Mouse (Mus musculus): ENCODE results near the gene Trmt44. TPM values are rescaled to one million over a fixed set of nuclear protein-coding genes. Genes with fewer than 3 reads are reported as not detected.
A peak's percentile ranks its signal among the peaks of the same experiment; 100 is the strongest.

Trmt44 gene
- polyA plus RNA-seq, 1 experiment from 2014 or later: 9.1 TPM

- 0 out of 2 replicates have a peak, but pooled peaks cover 6% of the 10 kb centered on the region for H3K4me1 ChIP-seq (replicated peaks; ENCODE audit: control insufficient read depth, insufficient read depth, low read length)
- no peak overlapping the region for H3K27ac ChIP-seq (ENCODE audit: low read length)
- no peak for ATAC-seq (ENCODE audit: low read depth)
- no peaks in the 10 kb centered on the region for H3K27me3 ChIP-seq (ENCODE audit: control insufficient read depth, insufficient read depth, low read depth, low read length)
- H3K4me3 ChIP-seq (ENCODE audit: low read length): no peak overlapping the region
- H3K9ac ChIP-seq (ENCODE audit: low read length): no peak overlapping the region
- H3K9me3 ChIP-seq (ENCODE audit: control insufficient read depth, low read length): no peaks in the 10 kb centered on the region
- no peak overlapping the region for H3K4me2 ChIP-seq (ENCODE audit: low read depth, low read length)
- no peaks in the 10 kb centered on the region for H3K36me3 ChIP-seq (ENCODE audit: control insufficient read depth, insufficient read depth, low read length)
- 71% methylated on average over 3 of the region's 3 CpGs for WGBS
Measured at GRCm38 (mm10) chr5:35538022-35538421, 36.8 kb downstream of the Trmt44 start.

GRCm38 (mm10) chr5:35537474-35537873 lies 37.4 kb downstream of the Trmt44 start:
- WGBS: 54% methylated on average over 1 of the region's 1 CpGs
- no peaks in the 10 kb centered on the region for H3K27me3 ChIP-seq (ENCODE audit: control insufficient read depth, insufficient read depth, low read depth, low read length)
- no peak overlapping the region for H3K27ac ChIP-seq (ENCODE audit: low read length)
- H3K4me1 ChIP-seq (replicated peaks; ENCODE audit: control insufficient read depth, insufficient read depth, low read length): 0 out of 2 replicates have a peak, but pooled peaks cover 6% of the 10 kb centered on the region
- no peak overlapping the region for H3K9ac ChIP-seq (ENCODE audit: low read length)
- no peaks in the 10 kb centered on the region for H3K36me3 ChIP-seq (ENCODE audit: control insufficient read depth, insufficient read depth, low read length)
- no peaks in the 10 kb centered on the region for H3K9me3 ChIP-seq (ENCODE audit: control insufficient read depth, low read length)
- ATAC-seq (ENCODE audit: low read depth): no peak
- no peak overlapping the region for H3K4me3 ChIP-seq (ENCODE audit: low read length)
- H3K4me2 ChIP-seq (ENCODE audit: low read depth, low read length): no peak overlapping the region

- WGBS: 70% methylated on average over 3 of the region's 3 CpGs
- H3K4me2 ChIP-seq (ENCODE audit: low read depth, low read length): no peak overlapping the region
- no peak overlapping the region for H3K9ac ChIP-seq (ENCODE audit: low read length)
- H3K27me3 ChIP-seq (ENCODE audit: control insufficient read depth, insufficient read depth, low read depth, low read length): no peaks in the 10 kb centered on the region
- ATAC-seq (ENCODE audit: low read depth): no peak
- H3K36me3 ChIP-seq (ENCODE audit: control insufficient read depth, insufficient read depth, low read length): no peaks in the 10 kb centered on the region
- H3K9me3 ChIP-seq (ENCODE audit: control insufficient read depth, low read length): no peaks in the 10 kb centered on the region
- no peak overlapping the region for H3K27ac ChIP-seq (ENCODE audit: low read length)
- H3K4me3 ChIP-seq (ENCODE audit: low read length): no peak overlapping the region
- H3K4me1 ChIP-seq (replicated peaks; ENCODE audit: control insufficient read depth, insufficient read depth, low read length): 0 out of 2 replicates have a peak, but pooled peaks cover 5% of the 10 kb centered on the region
Measured at GRCm38 (mm10) chr5:35536271-35536670, 38.6 kb downstream of the Trmt44 start.

GRCm38 (mm10) chr5:35531586-35531985 lies 43.3 kb downstream of the Trmt44 start:
- WGBS: 16% methylated on average over 10 of the region's 10 CpGs

GRCm38 (mm10) chr5:35530442-35530841 lies 44.4 kb downstream of the Trmt44 start:
- WGBS: 18% methylated on average over 4 of the region's 4 CpGs
- no peak overlapping the region for H3K4me2 ChIP-seq (ENCODE audit: low read depth, low read length)
- no peaks in the 10 kb centered on the region for H3K36me3 ChIP-seq (ENCODE audit: control insufficient read depth, insufficient read depth, low read length)
- ATAC-seq (ENCODE audit: low read depth): no peak
- H3K27me3 ChIP-seq (ENCODE audit: control insufficient read depth, insufficient read depth, low read depth, low read length): peaks cover 2% of the 10 kb centered on the region; the same call in 1 of the 2 replicates
- peaks cover 5% of the 10 kb centered on the region for H3K4me1 ChIP-seq (replicated peaks; ENCODE audit: control insufficient read depth, insufficient read depth, low read length)
- no peak overlapping the region for H3K4me3 ChIP-seq (ENCODE audit: low read length)
- no peak overlapping the region for H3K27ac ChIP-seq (ENCODE audit: low read length)
- H3K9ac ChIP-seq (ENCODE audit: low read length): no peak overlapping the region
- H3K9me3 ChIP-seq (ENCODE audit: control insufficient read depth, low read length): no peaks in the 10 kb centered on the region

More at GRCm38 (mm10) chr5:35531586-35531985, 43.3 kb downstream of the Trmt44 start:
- H3K27ac ChIP-seq (ENCODE audit: low read length): no peak overlapping the region
- H3K4me2 ChIP-seq (ENCODE audit: low read depth, low read length): no peak overlapping the region
- H3K36me3 ChIP-seq (ENCODE audit: control insufficient read depth, insufficient read depth, low read length): no peaks in the 10 kb centered on the region
- H3K9ac ChIP-seq (ENCODE audit: low read length): no peak overlapping the region
- H3K27me3 ChIP-seq (ENCODE audit: control insufficient read depth, insufficient read depth, low read depth, low read length): no peaks in the 10 kb centered on the region
- peak; percentile 31; the same call in 1 of the 2 replicates for ATAC-seq (ENCODE audit: low read depth)
- H3K4me3 ChIP-seq (ENCODE audit: low read length): no peak overlapping the region
- no peaks in the 10 kb centered on the region for H3K9me3 ChIP-seq (ENCODE audit: control insufficient read depth, low read length)
- H3K4me1 ChIP-seq (replicated peaks; ENCODE audit: control insufficient read depth, insufficient read depth, low read length): no peaks in the 10 kb centered on the region

GRCm38 (mm10) chr5:35525469-35526123 lies 49.3 kb downstream of the Trmt44 start, which contains the start of gene Cpz:
TSS of gene Cpz (minus strand) at chr5:35525698.
- Histone ChIP-seq H3K4me3 (ENCODE audit: low read length) (peak within 1 kb of the TSS; percentile 25), H3K27me3 (ENCODE audit: control insufficient read depth, insufficient read depth, low read depth, low read length) (peaks cover 10% of the 10 kb centered on the region; the same call in 1 of the 2 replicates)

GRCm38 (mm10) chr5:35524381-35524780 lies 50.5 kb downstream of the Trmt44 start:
- WGBS: 72% methylated on average over 2 of the region's 2 CpGs
- H3K9me3 ChIP-seq (ENCODE audit: control insufficient read depth, low read length): no peaks in the 10 kb centered on the region
- peaks cover 8% of the 10 kb centered on the region for H3K4me1 ChIP-seq (replicated peaks; ENCODE audit: control insufficient read depth, insufficient read depth, low read length)
- H3K27me3 ChIP-seq (ENCODE audit: control insufficient read depth, insufficient read depth, low read depth, low read length): peaks cover 10% of the 10 kb centered on the region; the same call in 1 of the 2 replicates
- no peak overlapping the region for H3K27ac ChIP-seq (ENCODE audit: low read length)
- no peaks in the 10 kb centered on the region for H3K36me3 ChIP-seq (ENCODE audit: control insufficient read depth, insufficient read depth, low read length)
- no peak overlapping the region for H3K4me3 ChIP-seq (ENCODE audit: low read length)
- no peak for ATAC-seq (ENCODE audit: low read depth)
- no peak overlapping the region for H3K4me2 ChIP-seq (ENCODE audit: low read depth, low read length)
- no peak overlapping the region for H3K9ac ChIP-seq (ENCODE audit: low read length)

More at GRCm38 (mm10) chr5:35525469-35526123, 49.3 kb downstream of the Trmt44 start, which contains the start of gene Cpz:
- H3K9me3 ChIP-seq (ENCODE audit: control insufficient read depth, low read length): no peaks in the 10 kb centered on the region
- H3K4me2 ChIP-seq (ENCODE audit: low read depth, low read length): peak within 1 kb of the TSS; percentile 46
- H3K4me1 ChIP-seq (replicated peaks; ENCODE audit: control insufficient read depth, insufficient read depth, low read length): peaks cover 8% of the 10 kb centered on the region
- ATAC-seq (ENCODE audit: low read depth): peak; percentile 80
- H3K27ac ChIP-seq (ENCODE audit: low read length): no peak within 1 kb of the TSS
- no peaks in the 10 kb centered on the region for H3K36me3 ChIP-seq (ENCODE audit: control insufficient read depth, insufficient read depth, low read length)
- peak within 1 kb of the TSS; percentile 22 for H3K9ac ChIP-seq (ENCODE audit: low read length)
- 1% methylated on average over 28 of the region's 29 CpGs for WGBS

- ATAC-seq (ENCODE audit: low read depth): peak; percentile 54; the same call in 1 of the 2 replicates
- no peaks in the 10 kb centered on the region for H3K36me3 ChIP-seq (ENCODE audit: control insufficient read depth, insufficient read depth, low read length)
- 5% methylated on average over 5 of the region's 5 CpGs for WGBS
- H3K27me3 ChIP-seq (ENCODE audit: control insufficient read depth, insufficient read depth, low read depth, low read length): peaks cover 10% of the 10 kb centered on the region; the same call in 1 of the 2 replicates
- H3K4me1 ChIP-seq (replicated peaks; ENCODE audit: control insufficient read depth, insufficient read depth, low read length): peaks cover 8% of the 10 kb centered on the region
- H3K9ac ChIP-seq (ENCODE audit: low read length): no peak overlapping the region
- no peak overlapping the region for H3K4me3 ChIP-seq (ENCODE audit: low read length)
- no peaks in the 10 kb centered on the region for H3K9me3 ChIP-seq (ENCODE audit: control insufficient read depth, low read length)
- H3K4me2 ChIP-seq (ENCODE audit: low read depth, low read length): no peak overlapping the region
- H3K27ac ChIP-seq (ENCODE audit: low read length): no peak overlapping the region
Measured at GRCm38 (mm10) chr5:35523735-35524134, 51.1 kb downstream of the Trmt44 start.

- Histone ChIP-seq H3K27ac (ENCODE audit: low read length) (no peak overlapping the region), H3K9me3 (ENCODE audit: control insufficient read depth, low read length) (no peaks in the 10 kb centered on the region), H3K27me3 (ENCODE audit: control insufficient read depth, insufficient read depth, low read depth, low read length) (no peaks in the 10 kb centered on the region), H3K4me1 (replicated peaks; ENCODE audit: control insufficient read depth, insufficient read depth, low read length) (no peaks in the 10 kb centered on the region), H3K4me3 (ENCODE audit: low read length) (no peak overlapping the region), H3K36me3 (ENCODE audit: control insufficient read depth, insufficient read depth, low read length) (no peaks in the 10 kb centered on the region), H3K4me2 (ENCODE audit: low read depth, low read length) (no peak overlapping the region), H3K9ac (ENCODE audit: low read length) (no peak overlapping the region)
- no peak for ATAC-seq (ENCODE audit: low read depth)
- 75% methylated on average over 11 of the region's 11 CpGs for WGBS
Measured at GRCm38 (mm10) chr5:35516781-35517180, 58.1 kb downstream of the Trmt44 start.
